Mouse (Mus musculus) bone marrow, adult 2 months (tissue): ENCODE measurements at regions not wholly inside any gene's neighbourhood (a gene's known extent, or its start where the extent isn't known, plus 50 kb on each side); places are given as distances from the start of the nearest gene placed in this dataset.

Experiments used
- CTCF ChIP-seq: fragments of 200-500 bp; IDR thresholded peaks from 2 replicates; pipeline ENCODE4 v1.5.1; 2011; ENCODE audit warnings: low read length, control low read depth; ENCODE audit not compliant: control insufficient read depth, insufficient read depth
- POLR2A ChIP-seq: fragments of 200-500 bp; IDR thresholded peaks from 2 replicates; pipeline ENCODE4 v1.6.1; 2011; ENCODE audit warnings: low read depth, mild to moderate bottlenecking, control low read depth, low read length, borderline replicate concordance; ENCODE audit not compliant: control insufficient read depth

DNA sequence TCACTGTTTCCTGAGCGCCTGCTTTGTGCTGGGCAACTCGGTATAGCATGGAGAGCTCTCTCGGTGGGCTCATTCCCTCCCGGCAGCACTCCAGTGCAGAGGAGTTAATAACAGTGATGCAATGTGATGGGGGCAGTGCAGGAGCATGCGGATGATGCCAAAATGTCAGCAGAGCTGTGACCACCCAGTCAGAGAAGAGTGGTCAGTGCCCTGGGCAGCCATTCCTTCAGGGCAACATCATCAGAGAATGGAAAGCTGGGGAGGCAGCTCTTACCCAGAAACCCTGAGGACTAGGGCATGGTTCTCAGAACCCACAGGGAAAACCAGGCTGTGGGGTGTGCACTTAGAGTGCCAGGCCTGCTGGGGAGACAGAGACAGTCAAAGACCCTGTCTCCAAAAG is 410.0 kb upstream of the Atp11b start:
- TF ChIP-seq CTCF (no peak), POLR2A (no peak)
